Mouse (Mus musculus) cerebral cortex, adult 2 months (tissue): ENCODE results near the gene Sfswap.

Source experiments
- WGBS: fragments of 180-500 bp; shearing (Covaris S2); methylation state at CpG from one replicate; pipeline ENCODE4 v1.1.7; 2018; 5-methylcytosine and 5-hydroxymethylcytosine counted together

Sfswap gene

DNA sequence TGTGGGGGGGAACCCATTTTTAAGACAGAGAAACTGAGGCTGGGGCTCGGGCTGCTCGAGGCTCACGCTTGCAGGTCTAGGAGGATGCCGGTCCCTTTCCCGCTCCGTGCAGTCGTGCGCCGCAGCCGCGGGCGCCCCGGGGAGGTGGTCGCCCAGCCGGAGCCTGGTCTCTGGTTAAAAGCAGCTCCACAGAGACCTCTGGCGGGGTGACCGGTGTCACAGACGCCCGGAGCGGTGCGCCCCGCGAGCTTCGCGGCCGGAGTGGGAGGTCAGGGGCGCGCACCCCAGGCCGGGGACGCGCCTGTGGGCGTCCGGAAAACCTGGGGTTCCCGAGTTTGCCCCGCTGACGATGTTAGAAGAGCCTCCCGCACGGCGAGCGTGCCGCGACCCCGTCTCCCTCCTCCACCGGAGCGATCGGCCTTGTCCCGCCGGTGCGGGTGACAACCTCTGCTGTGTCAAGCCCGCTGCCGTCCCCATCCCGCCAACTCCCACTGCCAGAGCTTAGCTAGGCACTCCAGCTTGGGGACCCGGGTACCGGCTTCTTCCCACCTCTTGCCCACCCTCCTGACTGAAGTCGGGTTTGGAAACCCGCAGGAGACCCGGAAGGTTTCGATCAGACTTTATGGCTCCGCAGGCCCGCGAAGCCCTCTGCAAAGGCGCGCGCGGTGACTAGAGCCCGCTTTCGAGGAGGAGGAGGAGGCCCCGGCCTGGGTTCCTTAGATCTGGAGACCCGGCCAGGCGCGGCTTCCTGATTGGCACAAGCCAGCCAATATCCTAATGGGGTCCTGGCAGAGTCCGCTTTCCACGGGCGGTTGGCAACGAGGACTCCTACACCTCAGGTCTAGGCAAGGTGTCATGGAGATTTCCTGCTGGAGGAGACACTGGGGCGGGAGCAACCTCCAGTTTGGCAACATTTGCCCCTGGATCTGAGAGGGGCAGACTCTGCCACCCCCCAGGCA lies 83.8 kb downstream of the Sfswap start:
- WGBS = 1% methylated on average over 74 of the region's 76 CpGs

DNA sequence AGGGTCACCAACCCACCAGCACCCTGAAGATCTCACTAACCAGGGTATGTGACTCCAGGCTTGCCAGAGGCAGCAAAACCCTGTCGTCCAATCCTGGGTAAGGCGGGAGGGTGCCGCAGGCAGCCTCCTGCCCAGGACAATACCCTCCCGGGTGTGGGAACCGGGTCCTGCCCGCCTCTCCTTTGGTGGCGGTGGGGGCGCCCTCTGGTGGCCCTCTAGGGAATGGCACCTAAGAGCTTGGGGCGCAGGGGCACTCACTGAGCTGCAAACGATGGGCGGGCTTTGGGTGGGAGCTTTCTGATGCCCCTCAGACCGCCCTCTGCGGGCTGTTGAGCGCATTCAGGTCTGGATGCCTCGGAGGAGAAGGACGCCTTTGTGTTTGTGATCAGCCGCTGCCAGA lies 85.0 kb downstream of the Sfswap start:
- WGBS = 1% methylated on average over 17 of the region's 17 CpGs

DNA sequence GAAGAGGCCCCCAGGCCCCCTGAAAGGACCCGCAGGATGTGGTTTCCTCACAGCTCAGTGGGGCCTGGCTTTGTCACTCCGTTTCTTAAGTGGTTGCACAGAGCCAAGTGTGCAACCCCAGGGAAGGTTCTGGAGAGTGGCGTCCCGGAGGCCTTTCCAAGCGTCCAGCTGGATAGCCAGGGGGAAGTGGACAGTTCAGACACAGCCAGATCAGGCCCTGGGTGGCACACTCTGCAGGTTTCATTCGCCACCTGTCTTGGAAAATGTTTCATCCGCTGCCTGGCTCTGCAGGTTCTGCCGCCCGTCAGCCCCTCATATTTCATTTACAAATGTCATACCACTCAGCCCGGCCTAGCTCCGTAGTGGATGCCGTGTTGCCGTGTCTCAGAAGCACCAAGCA lies 85.5 kb downstream of the Sfswap start:
- WGBS = 29% methylated on average over 13 of the region's 13 CpGs

DNA sequence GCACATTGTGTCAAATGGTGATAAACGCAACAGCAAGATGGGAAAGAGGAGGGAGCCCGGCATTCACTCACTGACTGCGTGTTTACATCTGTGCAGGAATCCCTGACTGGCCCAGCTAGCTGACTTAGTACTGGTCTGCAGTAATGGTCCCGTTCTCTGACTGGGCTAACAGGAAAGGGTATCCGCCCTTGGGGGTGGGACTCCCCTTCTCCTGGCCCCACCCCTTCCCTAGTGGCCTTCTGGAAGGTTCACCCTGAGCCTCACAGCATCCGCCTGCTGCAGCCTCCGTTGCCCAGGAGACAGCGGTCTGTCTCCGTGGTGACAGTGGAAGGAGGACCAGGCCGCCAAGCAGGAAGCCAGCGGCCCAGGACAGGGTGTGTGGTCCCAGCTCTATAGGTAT lies 89.9 kb downstream of the Sfswap start:
- 13% methylated on average over 11 of the region's 11 CpGs for WGBS

DNA sequence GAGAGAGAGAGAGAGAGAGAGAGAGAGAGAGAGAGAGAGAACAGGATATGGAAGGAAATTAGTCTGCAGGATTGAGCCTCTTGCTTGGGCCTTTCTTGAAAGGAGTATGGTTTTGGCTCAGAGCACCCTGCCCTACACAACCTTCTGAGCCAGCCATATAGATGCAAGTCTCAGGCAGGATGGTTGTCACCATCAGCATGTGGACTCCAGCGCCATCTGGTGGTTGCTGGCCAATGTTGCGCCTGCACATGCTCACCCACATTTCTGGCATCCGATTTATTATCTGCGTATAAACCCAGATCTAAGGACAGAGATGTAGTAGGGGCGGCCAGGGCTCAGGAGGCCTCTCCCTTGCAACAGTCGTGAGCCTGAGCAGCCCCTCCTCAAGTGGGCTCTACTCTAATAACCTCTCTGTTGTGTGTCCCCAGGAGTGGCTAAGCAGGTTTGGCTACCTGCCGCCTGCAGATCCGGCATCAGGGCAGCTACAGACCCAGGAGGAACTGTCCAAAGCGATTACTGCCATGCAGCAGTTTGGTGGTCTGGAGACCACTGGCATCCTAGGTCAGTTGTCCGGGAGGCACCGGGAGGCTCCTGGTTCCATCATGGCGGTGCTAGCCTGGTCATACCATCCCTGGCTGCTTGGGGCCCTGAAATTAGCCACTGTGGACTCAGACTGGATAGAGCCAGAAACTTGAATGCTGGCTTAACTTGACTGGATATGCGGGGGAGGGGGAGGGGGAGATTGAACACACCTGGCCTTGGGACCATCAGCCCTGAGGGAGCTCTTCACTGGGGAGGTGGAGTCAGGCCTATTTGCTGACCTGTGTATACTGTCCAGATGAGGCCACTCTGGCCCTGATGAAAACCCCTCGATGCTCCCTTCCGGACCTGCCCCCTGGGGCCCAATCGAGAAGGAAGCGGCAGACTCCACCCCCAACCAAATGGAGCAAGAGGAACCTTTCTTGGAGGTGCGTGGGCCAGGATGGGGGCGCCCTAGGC lies 93.4 kb downstream of the Sfswap start:
- WGBS = 42% methylated on average over 19 of the region's 19 CpGs

DNA sequence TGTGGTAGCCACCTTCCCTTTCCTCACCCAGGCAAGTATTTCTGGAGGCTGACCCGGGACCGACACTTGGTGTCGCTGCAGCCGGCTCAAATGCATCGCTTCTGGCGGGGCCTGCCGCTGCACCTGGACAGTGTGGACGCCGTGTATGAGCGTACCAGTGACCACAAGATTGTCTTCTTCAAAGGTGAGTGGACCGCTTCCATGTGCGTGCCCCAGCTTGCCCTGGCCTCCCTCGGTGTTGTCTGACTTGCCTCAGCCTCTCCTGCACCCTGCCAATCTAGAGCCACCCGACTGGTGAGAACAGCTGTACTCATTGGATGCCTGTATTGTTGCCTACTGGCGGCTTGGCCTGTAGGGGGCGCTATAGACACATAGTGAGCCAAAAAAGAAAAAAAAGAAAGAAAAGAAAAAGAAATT lies 101.1 kb downstream of the Sfswap start:
- WGBS = 47% methylated on average over 16 of the region's 16 CpGs

DNA sequence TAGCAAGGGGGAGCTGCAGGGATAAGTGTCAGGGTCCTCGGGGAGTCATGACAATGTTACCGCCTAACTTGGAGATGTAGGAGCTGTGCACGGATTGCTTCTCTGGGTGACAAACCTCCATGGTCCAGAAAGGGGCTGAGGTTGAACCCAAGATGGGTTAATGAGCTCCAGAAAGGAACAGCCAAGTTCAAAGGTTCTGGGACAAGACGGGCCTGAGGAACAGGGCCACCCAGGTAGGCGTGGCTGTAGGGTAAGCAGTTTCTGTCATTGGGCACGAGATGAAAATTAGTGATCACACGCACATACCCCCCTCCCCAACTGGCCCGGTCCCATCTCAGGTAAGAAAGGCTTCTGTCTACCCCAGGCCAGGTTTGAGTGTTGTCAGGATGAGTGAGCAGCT lies 106.5 kb downstream of the Sfswap start:
- 82% methylated on average over 8 of the region's 8 CpGs for WGBS

DNA sequence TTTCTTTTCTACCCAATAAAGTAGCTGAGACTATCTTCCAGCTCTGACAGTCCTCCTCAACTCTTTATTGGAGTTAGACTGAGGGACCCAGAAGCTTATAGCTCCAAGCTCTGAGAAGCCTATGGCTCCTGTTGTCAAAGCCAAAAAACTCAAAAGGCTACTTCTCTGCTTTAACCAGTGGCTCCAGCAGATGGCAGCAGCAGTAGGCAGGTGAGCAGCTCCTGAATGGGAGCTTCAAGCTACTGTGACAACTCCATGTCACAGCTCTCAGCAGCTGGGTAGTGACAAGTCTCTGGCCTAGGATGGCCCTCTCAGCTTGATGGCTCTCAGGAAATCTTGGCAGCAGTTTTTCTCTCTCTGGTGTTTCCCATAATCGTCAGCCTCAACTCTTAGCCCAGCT lies 110.0 kb downstream of the Sfswap start:
- 0% methylated on average over 1 of the region's 1 CpGs for WGBS

DNA sequence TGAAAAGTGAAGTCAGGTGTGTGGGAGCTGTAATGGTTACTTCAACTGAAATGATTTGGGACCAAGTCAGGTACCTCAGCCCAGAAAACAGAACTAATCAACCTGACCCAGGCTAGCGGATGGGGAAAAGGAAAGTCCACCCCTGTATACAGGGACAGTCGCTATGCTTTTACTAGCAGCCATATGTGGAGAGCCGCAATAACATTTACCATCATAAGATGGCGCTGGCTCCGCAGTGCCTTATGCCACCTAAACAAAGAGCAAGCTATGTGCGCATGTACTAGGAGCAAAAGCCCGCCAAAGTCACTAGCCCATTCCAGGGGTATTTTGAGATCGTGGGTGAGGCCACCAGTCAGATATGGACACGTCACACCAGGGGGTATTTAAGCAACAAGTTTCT lies 119.6 kb downstream of the Sfswap start:
- WGBS = 54% methylated on average over 9 of the region's 9 CpGs
